Mouse (Mus musculus): ENCODE data around the gene Mtss1l.

The Mtss1l gene

DNA sequence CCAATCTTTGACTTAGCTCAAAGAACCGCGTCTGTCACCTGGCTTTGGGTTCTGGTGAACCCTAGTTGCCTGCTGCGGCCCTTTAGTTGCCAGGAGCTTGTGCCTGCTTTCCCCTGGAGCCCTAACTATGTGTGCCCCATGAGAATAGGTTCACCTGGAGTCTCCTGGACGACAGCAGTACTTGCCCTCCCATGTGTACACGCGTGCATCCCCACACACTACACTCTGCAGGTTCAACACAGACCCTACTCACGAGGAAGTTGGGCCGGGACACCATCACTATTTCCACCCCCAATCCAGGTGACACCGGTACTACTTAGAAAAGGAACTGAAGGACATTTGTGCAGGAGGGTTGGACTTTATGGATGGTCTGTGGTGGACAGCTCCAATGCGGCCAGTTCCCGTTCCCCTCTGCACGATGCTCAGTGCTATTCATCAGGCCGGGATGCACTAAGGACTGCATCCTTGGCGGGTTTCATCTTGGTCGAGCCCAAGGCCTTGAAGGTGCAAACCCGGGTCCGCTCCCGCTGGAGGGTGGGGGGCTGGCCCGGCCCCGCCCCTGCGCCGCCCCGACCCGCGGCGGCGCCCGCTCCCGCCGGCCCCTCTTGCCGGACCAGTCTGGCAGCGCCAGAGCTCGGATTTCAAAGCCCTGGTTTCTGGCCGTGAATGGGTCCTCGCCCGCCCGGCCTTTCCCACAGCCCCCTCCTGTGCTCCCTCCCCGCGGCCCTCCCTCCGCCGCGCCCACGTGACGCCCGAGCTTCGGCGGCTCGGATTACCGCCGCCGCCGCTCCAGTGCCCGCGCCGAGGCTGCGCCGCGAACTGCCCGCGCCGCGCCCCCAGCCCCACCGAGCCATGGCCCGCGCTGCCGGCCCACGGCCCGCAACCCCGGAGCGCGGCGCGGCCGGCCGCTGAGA is at the start of gene Mtss1l:
Gene Mtss1l (plus strand): TSS at position 792 of the 914 bp plus-strand sequence.
- DNase-seq (ENCODE audit: low spot score) = peak; percentile 71

DNA sequence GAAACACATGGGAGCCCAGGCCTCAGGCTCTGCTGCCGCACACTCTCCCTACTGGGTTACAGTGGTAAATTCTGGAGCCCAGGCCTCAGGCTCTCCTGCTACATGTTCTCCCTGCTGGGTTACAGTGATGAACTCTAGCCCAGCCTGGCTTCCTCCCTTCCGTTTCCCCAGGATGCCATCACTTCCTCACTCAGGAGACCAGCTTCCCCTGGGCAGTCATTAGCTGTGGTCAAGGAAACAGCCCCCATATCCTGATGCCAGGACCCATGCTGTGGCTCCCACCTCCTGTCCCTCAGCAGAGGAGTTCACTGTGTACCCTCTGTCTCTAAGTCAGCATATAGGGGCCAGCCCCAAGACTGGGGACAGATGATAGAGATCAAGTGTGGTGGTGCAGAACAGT is 49.1 kb upstream of the Mtss1l start:
- DNase-seq (ENCODE audit: low spot score) = no peak

DNA sequence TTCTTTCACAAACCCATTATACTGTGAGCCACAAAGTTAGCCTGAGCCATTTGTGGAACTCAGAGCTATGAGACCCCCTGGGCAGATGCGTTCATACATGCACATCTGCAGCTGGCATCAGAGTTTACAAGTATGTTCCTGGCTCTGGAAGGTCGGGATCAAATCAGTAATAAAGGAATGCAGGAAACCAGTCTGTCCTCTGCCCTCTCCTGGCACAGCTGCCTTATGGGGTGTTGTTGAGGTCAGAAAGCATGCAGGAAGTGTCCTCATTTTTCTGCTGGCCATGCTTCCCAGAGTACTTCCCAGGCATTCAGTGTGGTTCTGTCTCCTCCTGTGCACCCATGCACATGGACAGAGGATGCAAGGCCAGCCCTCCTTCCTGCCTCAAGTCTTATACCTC is 48.1 kb upstream of the Mtss1l start:
- DNase-seq (ENCODE audit: low spot score) = no peak

GRCm38 (mm10) chr8:110674589-110674988 is 46.7 kb upstream of the Mtss1l start:
- no peak for DNase-seq (ENCODE audit: low spot score)

DNA sequence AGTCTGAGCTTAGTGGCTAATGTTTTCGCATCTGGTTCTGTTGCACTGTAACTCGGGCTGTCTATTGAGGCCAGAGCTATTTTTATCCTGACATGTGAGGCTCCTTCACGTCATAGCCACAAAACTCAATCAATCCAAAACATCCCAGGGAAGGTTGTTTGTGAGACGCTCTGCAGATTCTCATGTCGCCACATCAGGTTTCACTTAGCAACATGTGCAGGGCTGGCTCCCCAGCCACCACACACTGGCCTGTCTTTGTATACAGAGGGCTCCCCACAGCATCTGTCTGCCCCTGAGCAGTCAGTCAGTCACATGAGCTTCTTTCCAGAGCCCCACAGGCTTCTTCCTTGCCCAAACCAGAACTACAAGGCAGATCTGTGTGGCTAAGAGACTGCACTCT is 44.6 kb upstream of the Mtss1l start:
- no peak for DNase-seq (ENCODE audit: low spot score)

- no peak for DNase-seq (ENCODE audit: low spot score)
These were observed 44.1 kb upstream of the Mtss1l start for GRCm38 (mm10) chr8:110677174-110677660.

- no peak for DNase-seq (ENCODE audit: low spot score)
These were observed 42.3 kb upstream of the Mtss1l start for GRCm38 (mm10) chr8:110678989-110679388.

- peak; percentile 55 for DNase-seq (ENCODE audit: low spot score)
These were observed 33.5 kb upstream of the Mtss1l start for GRCm38 (mm10) chr8:110687726-110688125.

- no peak for DNase-seq (ENCODE audit: low spot score)
These were observed 31.3 kb upstream of the Mtss1l start for GRCm38 (mm10) chr8:110689961-110690360.

- DNase-seq (ENCODE audit: low spot score) = no peak
These were observed 27.1 kb upstream of the Mtss1l start for GRCm38 (mm10) chr8:110694226-110694625.

DNA sequence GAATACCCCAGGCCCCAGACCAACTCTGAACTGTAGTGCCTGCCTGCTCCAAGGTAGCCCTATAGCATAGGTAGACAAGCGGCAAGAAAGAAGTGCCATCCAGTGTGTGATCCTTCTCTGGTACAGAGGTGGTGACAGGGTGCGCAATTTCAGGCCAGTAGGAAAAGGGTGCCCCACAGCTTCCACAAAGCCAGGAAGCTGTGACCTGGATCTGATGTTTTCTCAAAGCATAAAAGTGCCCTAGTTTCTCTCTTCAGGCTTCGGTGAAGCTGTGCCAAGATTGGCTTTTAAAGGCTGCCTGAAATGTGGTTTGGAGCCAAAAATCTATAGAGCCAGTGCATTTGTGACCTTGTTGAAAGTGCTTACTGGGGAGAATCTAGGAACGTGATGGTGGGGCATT is 26.4 kb upstream of the Mtss1l start:
- no peak for DNase-seq (ENCODE audit: low spot score)

- no peak for DNase-seq (ENCODE audit: low spot score)
These were observed 25.8 kb upstream of the Mtss1l start for GRCm38 (mm10) chr8:110695431-110695830.

DNA sequence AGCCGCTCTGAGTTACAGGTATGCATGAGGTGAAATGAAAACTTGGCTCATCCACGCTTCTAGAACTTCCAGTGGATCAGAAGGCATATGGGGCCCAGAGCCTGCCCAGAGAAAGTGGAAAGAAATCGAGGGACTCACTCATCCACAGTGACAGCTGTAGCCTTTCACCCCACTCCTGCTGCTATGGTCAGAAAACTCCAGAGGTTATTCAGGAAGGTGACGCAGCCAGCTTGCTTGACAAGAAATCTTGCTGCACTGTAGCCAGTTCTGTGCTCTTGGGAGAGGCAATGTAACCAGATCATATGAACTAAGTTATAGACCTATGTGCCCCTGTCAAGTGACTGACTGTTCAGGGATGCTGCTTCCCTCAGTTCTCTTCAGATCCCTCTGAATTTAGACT is 25.2 kb upstream of the Mtss1l start:
- no peak for DNase-seq (ENCODE audit: low spot score)

DNA sequence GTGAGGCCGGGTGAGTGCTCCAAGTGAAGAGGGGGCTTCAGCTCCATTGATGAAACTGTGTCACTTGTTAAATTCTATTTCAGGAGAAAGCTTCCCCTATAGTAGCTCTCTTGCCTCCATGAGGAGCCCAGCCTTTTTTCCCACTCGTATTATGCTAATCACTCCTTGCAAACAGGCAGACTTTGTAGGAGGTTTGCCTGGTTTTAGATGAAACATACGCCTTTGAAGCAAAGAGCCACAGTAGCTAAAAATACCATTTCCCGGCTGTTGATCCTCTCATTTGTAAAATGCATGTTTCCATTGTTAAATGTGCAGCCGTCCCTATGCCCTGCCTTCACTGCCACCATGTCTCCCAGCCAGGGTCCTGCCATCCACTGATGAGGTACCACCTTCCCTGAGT is 23.7 kb upstream of the Mtss1l start:
- no peak for DNase-seq (ENCODE audit: low spot score)

DNA sequence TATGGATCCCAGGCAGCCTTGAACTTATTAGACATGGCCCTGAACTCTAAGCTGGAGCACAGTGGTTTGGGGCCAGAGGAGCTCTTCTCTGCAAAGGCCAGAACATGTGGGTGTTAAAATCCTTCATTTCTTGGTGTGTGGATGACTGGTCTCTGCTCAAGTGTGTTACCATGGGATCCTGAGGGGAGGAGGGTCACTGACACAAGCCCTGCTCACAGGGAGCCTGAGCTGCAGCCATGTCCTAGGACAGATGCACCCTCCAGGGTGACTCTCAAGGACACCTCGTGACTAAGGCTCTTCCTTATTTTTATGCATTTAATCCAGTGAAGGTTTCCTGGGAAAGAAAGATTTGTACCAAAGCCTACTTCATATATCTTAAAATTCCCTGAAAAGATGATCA is 23.2 kb upstream of the Mtss1l start:
- DNase-seq (ENCODE audit: low spot score) = no peak

DNA sequence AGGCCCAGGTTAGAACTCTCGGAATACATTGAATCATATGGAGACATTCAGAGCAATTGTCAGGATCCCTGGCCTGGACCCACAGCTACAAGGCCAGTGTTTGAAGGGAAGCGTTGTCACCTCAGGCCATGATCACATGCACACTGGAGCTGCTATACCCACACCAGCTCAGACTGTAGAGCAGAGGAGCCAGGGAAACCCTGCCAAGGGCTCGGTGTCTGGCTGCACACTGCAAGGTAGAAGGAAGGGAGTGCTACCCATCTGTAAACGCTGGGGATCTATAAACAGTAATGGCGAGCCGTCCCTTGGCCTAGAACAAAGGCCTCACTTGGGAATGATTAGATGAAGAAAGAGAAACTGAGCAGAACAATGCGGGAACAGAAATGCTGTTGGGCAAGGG is 21.8 kb upstream of the Mtss1l start:
- no peak for DNase-seq (ENCODE audit: low spot score)

- no peak for DNase-seq (ENCODE audit: low spot score)
These were observed 20.7 kb upstream of the Mtss1l start for GRCm38 (mm10) chr8:110700561-110700960.

DNA sequence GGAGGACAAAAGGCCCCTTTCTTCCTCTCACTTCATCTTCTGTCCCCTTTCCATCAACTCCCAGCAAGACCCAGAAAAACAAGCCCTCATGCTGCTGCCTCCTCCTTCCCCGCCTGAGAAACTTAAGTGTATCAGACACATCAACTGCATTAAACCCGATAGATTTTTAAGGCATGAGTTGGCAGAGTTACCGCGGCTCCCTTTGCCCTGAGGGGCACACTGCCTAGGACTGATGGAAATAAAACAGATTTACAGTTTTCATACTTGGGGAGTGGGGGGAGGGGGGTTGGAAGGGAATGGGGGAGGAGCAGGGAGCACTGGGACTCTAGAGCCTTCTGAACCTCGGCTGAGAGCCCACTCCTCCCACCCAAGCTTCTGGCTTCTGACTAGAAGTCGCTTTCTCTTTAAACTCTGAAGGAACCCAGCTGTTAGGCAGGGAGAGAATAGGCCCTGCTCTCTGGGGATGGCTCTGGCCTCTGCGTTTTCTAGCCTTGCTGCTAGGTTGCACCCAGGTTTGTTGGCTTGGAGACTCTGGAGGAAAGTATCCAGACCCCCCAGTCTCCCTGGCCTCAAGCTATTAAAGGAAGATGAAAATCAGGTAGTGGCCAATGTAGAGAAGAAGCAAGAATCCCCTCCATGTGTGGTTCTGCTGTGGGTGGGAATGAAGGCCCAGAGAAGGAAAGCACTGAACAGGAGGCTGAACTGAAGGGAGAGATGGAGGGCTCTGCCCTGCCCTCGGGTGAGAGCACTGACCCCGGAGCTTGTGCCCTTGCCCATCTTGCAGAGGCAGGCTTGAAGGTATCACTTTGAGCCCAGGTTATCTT is 18.4 kb upstream of the Mtss1l start:
- no peak for DNase-seq (ENCODE audit: low spot score)

DNA sequence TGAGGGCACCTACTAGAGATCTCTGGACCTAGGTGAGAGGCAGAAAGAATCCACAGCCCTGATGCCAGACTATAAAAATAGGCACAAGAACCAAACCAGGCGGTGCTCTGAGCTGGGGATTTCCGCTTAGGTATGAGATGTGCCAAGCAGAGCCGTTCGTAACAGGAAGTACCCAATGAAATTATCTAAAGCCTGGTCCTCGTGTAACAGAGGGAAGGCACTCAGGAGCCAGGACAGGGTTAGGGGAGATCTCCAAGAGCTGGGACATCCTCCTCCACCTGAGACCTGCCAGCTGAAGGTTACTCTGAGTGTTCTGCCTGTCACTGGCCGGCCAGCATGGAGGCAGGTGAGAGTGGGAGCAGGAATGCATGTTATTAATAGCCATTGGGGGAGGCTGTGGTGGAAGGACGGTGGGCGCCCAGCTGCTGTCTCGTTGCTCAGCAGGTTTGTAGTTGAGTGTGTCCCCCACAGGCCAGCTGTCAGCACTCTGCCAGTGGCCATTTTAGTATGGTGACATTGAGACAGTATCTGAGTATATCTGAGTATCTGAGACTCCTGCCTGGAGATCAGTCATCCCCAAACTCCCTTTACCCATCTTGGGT is 17.7 kb upstream of the Mtss1l start:
- DNase-seq (ENCODE audit: low spot score) = no peak

DNA sequence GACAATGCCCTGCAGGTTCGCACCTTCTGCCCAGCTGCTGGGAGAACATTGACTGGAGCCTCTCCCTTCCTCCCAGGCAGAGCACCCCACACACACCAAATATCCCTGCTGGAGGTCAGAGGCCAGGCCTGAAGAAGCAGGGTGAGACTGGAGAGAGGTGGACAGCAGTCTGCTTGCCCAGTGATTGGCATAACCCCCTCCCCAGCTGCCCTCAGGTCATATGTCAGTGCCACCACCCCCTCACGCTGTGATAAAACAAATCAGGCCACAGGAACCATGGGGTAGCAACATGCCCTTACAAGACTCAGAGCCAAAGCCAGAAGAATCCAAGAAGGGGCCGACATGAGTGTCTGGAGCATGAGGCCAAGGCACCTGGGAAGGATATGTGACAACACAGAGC is 17.2 kb upstream of the Mtss1l start:
- DNase-seq (ENCODE audit: low spot score) = no peak

- no peak for DNase-seq (ENCODE audit: low spot score)
These were observed 15.6 kb upstream of the Mtss1l start for GRCm38 (mm10) chr8:110705391-110706287.

Measured in ovary, postnatal 14 days (tissue).